Comparison of ENCODE assay signal across 18 mouse cellular contexts in the genomic region with DNA sequence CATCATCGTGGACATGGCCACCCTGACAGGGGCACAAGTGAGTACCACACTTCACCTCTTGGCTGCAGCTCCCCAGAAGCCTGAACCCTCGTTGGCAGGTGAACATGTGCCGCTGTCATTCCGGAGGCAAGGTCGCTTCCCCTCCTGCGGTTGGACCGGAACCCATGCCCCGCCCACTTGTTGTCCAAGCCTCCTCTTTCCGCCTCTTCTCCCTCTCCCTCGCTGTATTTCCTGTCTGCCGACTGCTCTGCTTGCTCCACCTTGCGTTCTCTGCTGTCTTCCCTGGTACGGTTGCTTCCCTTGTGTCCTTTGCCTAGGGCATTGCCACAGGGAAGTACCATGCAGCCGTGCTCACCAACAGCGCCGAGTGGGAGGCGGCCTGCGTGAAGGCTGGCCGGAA.
"Had no signal": no experiment of that assay in that cellular context is flagged by ENCODE, and none has a peak within 500 bp of the region (broad histone marks: within the 10 kb centered on the region; RNA-seq: fewer than 3 reads in every experiment).

No protein-coding gene starts in this region.

- H3K4me2 ChIP-seq: limb, embryonic 12.5 days; liver, embryonic 15.5 days; midbrain, embryonic 13.5 days; neural tube, embryonic 12.5 days had no signal

- DNase-seq: kidney, adult 11 months; kidney, adult 9 months; kidney, postnatal 4 days; lung, adult 2 months; lung, postnatal 36 days; retina, postnatal 1 day; right cerebral cortex, postnatal 4 days; spleen, adult 18-20 months; thymus, adult 18-20 months; thymus, postnatal 14 days had no signal

- H3K4me1 ChIP-seq: limb, embryonic 12.5 days; liver, embryonic 15.5 days; midbrain, embryonic 13.5 days; neural tube, embryonic 12.5 days had no signal

- ATAC-seq: inflammation-experienced regulatory T-cells, adult 6 months; lung, postnatal 0 days; midbrain, embryonic 13.5 days had no signal

- H3K9me3 ChIP-seq: liver, embryonic 15.5 days had no signal

- H3K27ac ChIP-seq: kidney, postnatal 0 days; limb, embryonic 12.5 days; liver, embryonic 15.5 days; midbrain, embryonic 13.5 days; neural tube, embryonic 12.5 days had no signal

- H3K27me3 ChIP-seq: limb, embryonic 12.5 days; liver, embryonic 15.5 days; midbrain, embryonic 13.5 days; neural tube, embryonic 12.5 days had no signal

- H3K4me3 ChIP-seq: limb, embryonic 12.5 days; liver, embryonic 15.5 days; midbrain, embryonic 13.5 days; myocyte; neural tube, embryonic 12.5 days had no signal

- H3K9ac ChIP-seq: limb, embryonic 12.5 days; liver, embryonic 15.5 days; midbrain, embryonic 13.5 days; neural tube, embryonic 12.5 days had no signal
